Mouse (Mus musculus): ENCODE measurements around the gene Pramel7. TPM values are rescaled to one million over a fixed set of nuclear protein-coding genes. Genes with fewer than 3 reads are reported as not detected.
"Not testable (repeated sequence)": the region's sequence is repeated elsewhere in the genome, so short reads cannot be mapped to it uniquely, and the experiment has no call there.

Gene Pramel7
- not detected for total RNA-seq (2021)
- long read RNA-seq, experiment 1: 0 reads
- long read RNA-seq, experiment 2: 0 reads

- DNase-seq: not testable (repeated sequence)
These were observed at the start of gene Pramel7 for GRCm38 (mm10) chr2:87496993-87497392. Gene Pramel7 (minus strand): TSS chr2:87497093.

GRCm38 (mm10) chr2:87545442-87545841 is 48.5 kb upstream of the Pramel7 start, which contains the start of gene Olfr1128:
Gene Olfr1128 (minus strand): TSS chr2:87545542.
- no peak for DNase-seq

- DNase-seq: no peak
These were observed 37.9 kb upstream of the Pramel7 start for GRCm38 (mm10) chr2:87534826-87535225.

- DNase-seq: no peak
These were observed 34.6 kb upstream of the Pramel7 start, which contains the start of gene Olfr153 for GRCm38 (mm10) chr2:87531496-87531895. Gene Olfr153 (plus strand): TSS chr2:87531796.

- not testable (repeated sequence) for DNase-seq
These were observed 29.2 kb upstream of the Pramel7 start for GRCm38 (mm10) chr2:87525899-87526616.

- no peak for DNase-seq
These were observed 23.8 kb upstream of the Pramel7 start for GRCm38 (mm10) chr2:87520651-87521050.

- no peak for DNase-seq
These were observed 19.7 kb upstream of the Pramel7 start for GRCm38 (mm10) chr2:87516581-87516980.

- DNase-seq: no peak
These were observed 18.7 kb upstream of the Pramel7 start for GRCm38 (mm10) chr2:87515457-87516060.

GRCm38 (mm10) chr2:87515046-87515445 is 18.2 kb upstream of the Pramel7 start:
- DNase-seq: no peak

GRCm38 (mm10) chr2:87506265-87506664 is 9.4 kb upstream of the Pramel7 start, which contains the start of gene Pramel6:
Gene Pramel6 (plus strand): TSS chr2:87506565.
- DNase-seq: no peak

GRCm38 (mm10) chr2:87482276-87482675 is 14.6 kb downstream of the Pramel7 start:
- DNase-seq: no peak

- no peak for DNase-seq
These were observed 15.7 kb downstream of the Pramel7 start for GRCm38 (mm10) chr2:87481158-87481557.

- no peak for DNase-seq
These were observed 16.7 kb downstream of the Pramel7 start for GRCm38 (mm10) chr2:87480207-87480606.

GRCm38 (mm10) chr2:87461769-87462168 is 35.1 kb downstream of the Pramel7 start:
- DNase-seq: no peak

GRCm38 (mm10) chr2:87453662-87454061 is 43.2 kb downstream of the Pramel7 start, which contains the start of gene Olfr1126:
Gene Olfr1126 (plus strand): TSS chr2:87453962.
- DNase-seq: no peak

Other genes with a start within 250 kb of the Pramel7 start
- not detected for gene Olfr1115, start 249.1 kb downstream of the Pramel7 start, total RNA-seq (2021)
- gene Olfr1116, start 229.6 kb downstream of the Pramel7 start, total RNA-seq (2021): not detected
- not detected for gene Olfr1118, start 189.5 kb downstream of the Pramel7 start, total RNA-seq (2021)
- not detected for gene Olfr1120, start 142.3 kb downstream of the Pramel7 start, total RNA-seq (2021)
- not detected for gene Olfr1121, start 127.2 kb downstream of the Pramel7 start, total RNA-seq (2021)
- gene Olfr1122, start 111.2 kb downstream of the Pramel7 start, total RNA-seq (2021): not detected
- not detected for gene Olfr1123, start 80.5 kb downstream of the Pramel7 start, total RNA-seq (2021)
- not detected for gene Olfr1124, start 66.8 kb downstream of the Pramel7 start, total RNA-seq (2021)
- not detected for gene Olfr1126, start 43.1 kb downstream of the Pramel7 start, total RNA-seq (2021)
- gene Pramel6, start 9.5 kb upstream of the Pramel7 start, total RNA-seq (2021): not detected
- not detected for gene Olfr153, start 34.7 kb upstream of the Pramel7 start, total RNA-seq (2021)
- gene Olfr1128, start 48.4 kb upstream of the Pramel7 start, total RNA-seq (2021): not detected
- gene Olfr1129, start 76.8 kb upstream of the Pramel7 start, total RNA-seq (2021): not detected
- not detected for gene Olfr1130, start 109.1 kb upstream of the Pramel7 start, total RNA-seq (2021)
- not detected for gene Olfr1131, start 130.0 kb upstream of the Pramel7 start, total RNA-seq (2021)
- not detected for gene Olfr1132, start 140.4 kb upstream of the Pramel7 start, total RNA-seq (2021)
- not detected for gene Olfr1133, start 150.3 kb upstream of the Pramel7 start, total RNA-seq (2021)
- not detected for gene Olfr1134, start 161.4 kb upstream of the Pramel7 start, total RNA-seq (2021)
- not detected for gene Olfr1135, start 176.6 kb upstream of the Pramel7 start, total RNA-seq (2021)
- not detected for gene Olfr1136, start 196.9 kb upstream of the Pramel7 start, total RNA-seq (2021)
- not detected for gene Olfr1137, start 216.1 kb upstream of the Pramel7 start, total RNA-seq (2021)
- not detected for gene Olfr1138, start 242.9 kb upstream of the Pramel7 start, total RNA-seq (2021)
- not detected for gene Olfr1140, start 246.7 kb upstream of the Pramel7 start, total RNA-seq (2021)

Measured in adrenal gland, postnatal 10 days (tissue).